Mouse (Mus musculus) cerebellum, postnatal 14 days (tissue): ENCODE data around the gene Eci1.

Source experiments
- DNase-seq, 2 experiments: peaks; one replicate each; pipeline ENCODE4 v3.0.0; 2021; ENCODE audit warnings: mixed read lengths in 2 of 2

The Eci1 gene

GRCm38 (mm10) chr17:24474557-24474956 lies 48.1 kb downstream of the Eci1 start:
- no peak for DNase-seq

GRCm38 (mm10) chr17:24475586-24475985 lies 49.1 kb downstream of the Eci1 start:
- DNase-seq, result no peak

GRCm38 (mm10) chr17:24476022-24476776 lies 49.8 kb downstream of the Eci1 start:
- no peak for DNase-seq

- peak in 1 of 2 experiments; percentile 51 for DNase-seq
Observed at GRCm38 (mm10) chr17:24477053-24477984, 50.9 kb downstream of the Eci1 start.

GRCm38 (mm10) chr17:24477985-24478600 lies 51.7 kb downstream of the Eci1 start:
- DNase-seq, result peak; percentile 54 to 56

GRCm38 (mm10) chr17:24478663-24479380 lies 52.4 kb downstream of the Eci1 start, which contains the start of gene Mlst8:
Mlst8 (minus strand) TSS chr17:24479078.
- peak; percentile 98 to 99 for DNase-seq

GRCm38 (mm10) chr17:24479431-24479830 lies 53.0 kb downstream of the Eci1 start:
- no peak for DNase-seq

- DNase-seq, result no peak
Observed at GRCm38 (mm10) chr17:24480201-24480826, 53.9 kb downstream of the Eci1 start.

- DNase-seq, result no peak
Observed at GRCm38 (mm10) chr17:24481027-24481815, 54.8 kb downstream of the Eci1 start.

GRCm38 (mm10) chr17:24483495-24483894 lies 57.1 kb downstream of the Eci1 start:
- no peak for DNase-seq

- peak; percentile 57 to 80 for DNase-seq
Observed at GRCm38 (mm10) chr17:24485090-24485860, 58.8 kb downstream of the Eci1 start.

GRCm38 (mm10) chr17:24488186-24488661 lies 61.8 kb downstream of the Eci1 start, which contains the start of gene Caskin1:
Caskin1 (plus strand) TSS chr17:24488601.
- peak; percentile 76 to 77 for DNase-seq

- DNase-seq, result peak; percentile 67
Observed at GRCm38 (mm10) chr17:24488662-24489264, 62.3 kb downstream of the Eci1 start.
